Mouse (Mus musculus) erythroblast, embryonic 14.5 days (primary cell): ENCODE measurements around the gene Ebpl.

Source experiments
- GATA1 ChIP-seq: IDR thresholded peaks from 2 replicates; pipeline ENCODE4 v1.6.1; 2012; ENCODE audit warnings: low read length, inconsistent platforms, mixed read lengths
- TAL1 ChIP-seq: IDR thresholded peaks from 3 replicates; pipeline ENCODE4 v1.6.1; 2012; ENCODE audit warnings: low read length, inconsistent platforms, mixed read lengths

- no peak for TF ChIP-seq TAL1
- no peak for TF ChIP-seq GATA1
These were observed 30.3 kb upstream of the Ebpl start for GRCm38 (mm10) chr14:61390586-61390985.
